In genomic region chr14:60912981-60913468, GRCm38 (mm10) we compare ENCODE assay signal across 14 mouse cellular contexts.
DNase-seq lines count a peak whose midpoint lies in the region; ATAC-seq lines count a peak whose summit lies in the region.
"Had no signal": no experiment of that assay in that cellular context is flagged by ENCODE, and none has a peak within 500 bp of the region (broad histone marks: within the 10 kb centered on the region; RNA-seq: fewer than 3 reads in every experiment).

No protein-coding gene starts in this region.

- no peak for DNase-seq in hindbrain, embryonic 10.5 days (ENCODE audit: low spot score)
- no peak for DNase-seq in hindbrain, embryonic 14.5 days (ENCODE audit: low spot score)
- no peak for DNase-seq in neural tube, embryonic 10.5 days (ENCODE audit: extremely low spot score, low spot score)
- peak; percentile 18 to 25 for DNase-seq in heart, postnatal 14 days
- DNase-seq in left cerebral cortex, adult 18-20 months (ENCODE audit: low spot score in 2 of 2), result no peak
- DNase-seq: adrenal gland, postnatal 10 days; cerebellum, adult 11 months; liver, embryonic 13.5 days; thymus, postnatal 4 days had no signal

- H3K9ac ChIP-seq in hindbrain, embryonic 14.5 days, result no peak overlapping the region
- no peak overlapping the region for H3K9ac ChIP-seq in neural tube, embryonic 15.5 days (replicated peaks)
- H3K9ac ChIP-seq in liver, embryonic 12.5 days, result no peak overlapping the region
- H3K9ac ChIP-seq: liver, embryonic 13.5 days had no signal

- no peaks in the 10 kb centered on the region for H3K27me3 ChIP-seq in hindbrain, embryonic 10.5 days (ENCODE audit: insufficient read depth, poor library complexity, severe bottlenecking)
- no peaks in the 10 kb centered on the region for H3K27me3 ChIP-seq in hindbrain, embryonic 14.5 days (ENCODE audit: control insufficient read depth, insufficient read depth, low read length)
- no peaks in the 10 kb centered on the region for H3K27me3 ChIP-seq in neural tube, embryonic 15.5 days (replicated peaks)
- no peaks in the 10 kb centered on the region for H3K27me3 ChIP-seq in liver, embryonic 12.5 days (replicated peaks)
- H3K27me3 ChIP-seq: liver, embryonic 13.5 days; Patski had no signal

- H3K9me3 ChIP-seq in hindbrain, embryonic 10.5 days, result no peaks in the 10 kb centered on the region
- H3K9me3 ChIP-seq in hindbrain, embryonic 14.5 days (ENCODE audit: control insufficient read depth, low read length), result no peaks in the 10 kb centered on the region
- H3K9me3 ChIP-seq in neural tube, embryonic 15.5 days (replicated peaks), result no peaks in the 10 kb centered on the region
- no peaks in the 10 kb centered on the region for H3K9me3 ChIP-seq in liver, embryonic 12.5 days (replicated peaks)
- H3K9me3 ChIP-seq: liver, embryonic 13.5 days had no signal

- H3K4me3 ChIP-seq in hindbrain, embryonic 10.5 days, result no peak overlapping the region
- H3K4me3 ChIP-seq in hindbrain, embryonic 14.5 days (replicated peaks; ENCODE audit: low read length), result no peak overlapping the region
- no peak overlapping the region for H3K4me3 ChIP-seq in neural tube, embryonic 15.5 days (replicated peaks)
- H3K4me3 ChIP-seq in liver, embryonic 12.5 days, result no peak overlapping the region
- H3K4me3 ChIP-seq: liver, embryonic 13.5 days; myocyte had no signal

- WGBS in hindbrain, embryonic 10.5 days, result 26% methylated on average over 8 of the region's 8 CpGs
- WGBS in hindbrain, embryonic 14.5 days, result 10% methylated on average over 8 of the region's 8 CpGs
- WGBS in neural tube, embryonic 15.5 days, result 6% methylated on average over 8 of the region's 8 CpGs
- 51% methylated on average over 8 of the region's 8 CpGs for WGBS in liver, embryonic 12.5 days (ENCODE audit: insufficient replicate concordance)

- H3K27ac ChIP-seq in hindbrain, embryonic 10.5 days, result peak overlapping the region; percentile 46; the same call in 1 of the 2 replicates
- H3K27ac ChIP-seq in hindbrain, embryonic 14.5 days, result no peak overlapping the region
- no peak overlapping the region for H3K27ac ChIP-seq in neural tube, embryonic 15.5 days (replicated peaks)
- no peak overlapping the region for H3K27ac ChIP-seq in liver, embryonic 12.5 days
- H3K27ac ChIP-seq: liver, embryonic 13.5 days had no signal

- no peak overlapping the region for H3K4me2 ChIP-seq in hindbrain, embryonic 14.5 days (replicated peaks)
- no peak overlapping the region for H3K4me2 ChIP-seq in neural tube, embryonic 15.5 days
- no peak overlapping the region for H3K4me2 ChIP-seq in liver, embryonic 12.5 days
- H3K4me2 ChIP-seq: liver, embryonic 13.5 days had no signal

- 0 out of 2 replicates have a peak, but pooled peaks cover 5% of the 10 kb centered on the region for H3K36me3 ChIP-seq in hindbrain, embryonic 10.5 days
- no peaks in the 10 kb centered on the region for H3K36me3 ChIP-seq in hindbrain, embryonic 14.5 days (replicated peaks; ENCODE audit: control insufficient read depth, insufficient read depth)
- no peaks in the 10 kb centered on the region for H3K36me3 ChIP-seq in neural tube, embryonic 15.5 days
- no peaks in the 10 kb centered on the region for H3K36me3 ChIP-seq in liver, embryonic 12.5 days
- H3K36me3 ChIP-seq: liver, embryonic 13.5 days had no signal

- intact Hi-C loops in heart, postnatal 14 days (cut with DNase I), result no loop called here

- no peak for ATAC-seq in hindbrain, embryonic 14.5 days (ENCODE audit: low FRiP score)
- peak; percentile 28; the same call in 1 of the 2 replicates for ATAC-seq in neural tube, embryonic 15.5 days (ENCODE audit: low FRiP score)
- ATAC-seq in erythroid progenitor cell, adult 5-6 weeks (replicated peaks; ENCODE audit: low FRiP score, poor library complexity, severe bottlenecking), result no peak
- ATAC-seq in liver, embryonic 12.5 days, result no peak
- ATAC-seq: Patski had no signal

- peaks cover 26% of the 10 kb centered on the region for H3K4me1 ChIP-seq in hindbrain, embryonic 10.5 days (replicated peaks)
- H3K4me1 ChIP-seq in hindbrain, embryonic 14.5 days (replicated peaks; ENCODE audit: control insufficient read depth, insufficient read depth, low read length), result 0 out of 2 replicates have a peak, but pooled peaks cover 5% of the 10 kb centered on the region
- H3K4me1 ChIP-seq in neural tube, embryonic 15.5 days, result peaks cover 8% of the 10 kb centered on the region; the same call in 1 of the 2 replicates
- H3K4me1 ChIP-seq in liver, embryonic 12.5 days, result no peaks in the 10 kb centered on the region
- H3K4me1 ChIP-seq: liver, embryonic 13.5 days had no signal

Comparison
In these comparisons a context has a peak if more than half of its experiments do, and no peak if none do; other contexts are left out.
1. DNase-seq: peak in heart, postnatal 14 days (2 of 2); none in hindbrain, embryonic 10.5 days (single experiment), hindbrain, embryonic 14.5 days (single experiment), neural tube, embryonic 10.5 days (single experiment) and left cerebral cortex, adult 18-20 months (0 of 2).